Mouse (Mus musculus) retina, adult 2 months (tissue): Measurements from ENCODE around the gene Pde1b.

Experiments
- DNase-seq: peaks from one replicate; pipeline ENCODE4 v3.0.0-alpha.2; 2012; ENCODE audit warnings: low read depth, low spot score

Gene Pde1b

DNA sequence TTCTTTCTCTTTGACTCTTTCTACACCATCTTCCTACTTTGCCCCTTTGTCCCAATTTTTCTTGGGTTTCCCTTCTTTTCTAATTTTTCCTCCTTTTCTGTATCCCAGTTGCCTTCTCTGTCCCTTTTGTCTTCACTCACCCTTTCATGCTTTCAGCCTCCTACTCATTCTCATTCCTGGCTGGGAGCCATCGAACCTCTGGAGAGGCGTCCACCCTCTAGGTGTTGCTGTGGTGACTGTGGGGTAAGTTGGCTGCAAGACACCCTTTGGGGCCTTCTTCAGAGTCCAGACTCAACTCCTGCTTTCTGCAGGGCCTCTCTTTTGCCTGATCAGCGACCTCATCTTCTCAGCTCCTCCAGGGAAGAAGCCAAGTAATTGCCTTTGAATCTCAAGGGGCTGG lies 6.5 kb downstream of the Pde1b start:
- no peak for DNase-seq

DNA sequence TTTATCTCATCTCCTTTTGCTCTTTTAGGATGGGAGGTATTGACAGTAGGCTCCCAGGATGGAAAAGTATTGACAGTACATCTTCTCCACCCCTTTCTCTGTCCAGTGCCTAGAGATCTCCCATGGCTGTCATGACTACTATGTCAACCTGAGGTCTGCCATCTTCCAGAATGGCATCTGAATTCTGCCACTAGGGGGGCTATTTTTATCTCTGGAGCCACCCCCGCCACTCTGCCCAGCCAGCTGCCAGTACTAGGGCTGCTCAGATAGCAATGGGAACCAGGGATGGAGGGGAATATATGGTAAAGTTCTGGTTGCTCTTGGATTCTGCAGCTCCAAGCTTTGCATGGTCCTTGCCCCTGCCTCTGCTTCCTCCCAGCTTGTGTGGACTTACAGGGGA lies 8.8 kb downstream of the Pde1b start:
- DNase-seq = no peak

DNA sequence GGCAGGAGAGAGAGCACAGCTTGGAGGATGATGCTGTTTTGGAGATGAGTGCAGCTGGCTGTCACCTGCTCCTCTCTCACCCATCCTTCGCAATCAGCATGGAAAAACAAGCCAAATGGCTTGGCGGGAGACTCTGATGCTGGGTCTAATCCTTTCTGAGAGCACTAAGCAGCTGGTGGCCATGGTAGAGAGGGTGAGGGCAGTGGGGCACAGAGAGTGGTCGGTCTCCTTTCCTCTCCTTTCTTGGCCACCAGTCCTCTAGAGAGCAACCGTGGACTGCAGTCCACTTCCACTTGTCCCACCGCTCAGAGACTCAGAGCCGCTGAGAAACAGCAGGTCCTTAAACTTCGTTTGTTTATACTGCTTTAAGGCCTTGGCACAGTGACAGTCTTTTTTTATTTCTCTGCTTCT lies 10.8 kb downstream of the Pde1b start:
- DNase-seq = no peak

DNA sequence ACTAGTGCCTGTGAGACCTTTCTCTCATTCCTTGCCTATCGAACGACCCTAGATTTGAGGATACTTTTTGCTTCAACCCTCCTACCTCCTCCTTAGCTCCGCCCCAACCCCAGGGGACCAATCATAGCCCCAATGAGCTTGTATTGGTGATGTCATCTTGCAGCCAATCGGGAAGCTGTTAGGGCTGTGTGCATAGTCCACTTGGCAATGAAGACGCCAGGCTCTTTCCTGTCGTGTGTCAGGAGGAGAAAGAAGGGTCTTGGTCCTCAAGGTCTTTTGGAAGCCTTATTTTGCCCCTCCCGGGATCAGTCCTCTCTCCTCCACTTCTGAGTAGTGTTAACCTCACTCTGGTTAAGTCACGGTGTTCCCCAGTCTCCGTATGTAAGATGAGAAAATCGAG lies 11.3 kb downstream of the Pde1b start:
- DNase-seq = peak; percentile 50

DNA sequence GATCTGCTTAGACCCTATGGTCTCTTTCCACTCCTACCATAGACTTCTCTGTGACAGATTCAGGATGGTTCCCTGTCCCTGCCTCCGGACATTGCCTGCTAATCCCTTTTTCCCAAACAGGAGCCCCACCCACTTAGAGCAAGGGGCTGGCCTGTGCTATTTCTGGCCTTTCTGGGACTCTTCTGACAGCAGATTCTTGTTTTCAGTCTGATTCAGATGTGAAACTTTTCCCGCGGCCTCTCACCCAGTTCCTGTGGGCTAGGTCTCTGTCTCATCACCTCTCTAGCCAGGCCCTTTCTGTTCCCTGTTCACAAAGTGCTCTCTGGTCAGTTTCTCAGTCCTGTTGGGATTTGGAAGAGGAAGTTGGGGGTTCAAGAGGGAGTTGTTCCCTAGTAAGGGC lies 12.1 kb downstream of the Pde1b start:
- no peak for DNase-seq

DNA sequence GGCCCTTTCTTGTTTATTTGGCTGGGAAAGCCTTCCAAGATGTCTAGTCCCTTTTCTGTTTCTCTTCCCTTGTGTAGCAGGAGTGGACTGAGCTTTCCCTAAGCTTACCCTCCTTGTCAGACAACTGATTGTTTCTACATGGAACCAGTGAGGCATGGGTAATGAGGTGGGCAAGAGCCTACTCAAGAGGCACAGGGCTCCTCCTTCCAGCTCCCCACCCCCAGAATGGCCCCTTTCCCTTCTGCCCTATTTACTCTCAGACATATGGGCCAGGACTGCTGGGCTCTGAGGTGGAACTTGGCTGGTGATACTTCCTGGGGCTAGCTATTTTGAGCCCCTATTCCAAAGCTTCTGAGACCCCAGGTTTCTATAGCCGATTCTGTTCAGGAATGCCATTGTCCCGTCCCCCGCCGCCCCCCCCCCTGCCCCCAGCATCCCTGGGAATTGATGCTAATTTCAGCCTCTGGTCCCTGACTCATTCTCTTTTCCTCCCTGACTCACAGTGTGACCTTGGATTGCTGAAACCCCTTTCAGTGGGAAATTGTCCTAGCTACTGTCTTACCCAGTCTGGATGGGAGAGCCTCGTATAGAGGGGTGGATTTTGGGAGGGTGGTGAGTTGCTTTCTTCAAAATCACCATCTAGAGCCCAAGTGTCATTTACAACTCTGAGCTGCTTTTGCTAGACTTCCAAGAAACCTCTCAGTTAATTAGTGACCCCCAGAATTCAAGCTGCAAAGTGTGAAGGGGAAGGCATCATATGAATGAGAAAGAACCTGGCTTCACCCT lies 16.0 kb downstream of the Pde1b start:
- DNase-seq = no peak

DNA sequence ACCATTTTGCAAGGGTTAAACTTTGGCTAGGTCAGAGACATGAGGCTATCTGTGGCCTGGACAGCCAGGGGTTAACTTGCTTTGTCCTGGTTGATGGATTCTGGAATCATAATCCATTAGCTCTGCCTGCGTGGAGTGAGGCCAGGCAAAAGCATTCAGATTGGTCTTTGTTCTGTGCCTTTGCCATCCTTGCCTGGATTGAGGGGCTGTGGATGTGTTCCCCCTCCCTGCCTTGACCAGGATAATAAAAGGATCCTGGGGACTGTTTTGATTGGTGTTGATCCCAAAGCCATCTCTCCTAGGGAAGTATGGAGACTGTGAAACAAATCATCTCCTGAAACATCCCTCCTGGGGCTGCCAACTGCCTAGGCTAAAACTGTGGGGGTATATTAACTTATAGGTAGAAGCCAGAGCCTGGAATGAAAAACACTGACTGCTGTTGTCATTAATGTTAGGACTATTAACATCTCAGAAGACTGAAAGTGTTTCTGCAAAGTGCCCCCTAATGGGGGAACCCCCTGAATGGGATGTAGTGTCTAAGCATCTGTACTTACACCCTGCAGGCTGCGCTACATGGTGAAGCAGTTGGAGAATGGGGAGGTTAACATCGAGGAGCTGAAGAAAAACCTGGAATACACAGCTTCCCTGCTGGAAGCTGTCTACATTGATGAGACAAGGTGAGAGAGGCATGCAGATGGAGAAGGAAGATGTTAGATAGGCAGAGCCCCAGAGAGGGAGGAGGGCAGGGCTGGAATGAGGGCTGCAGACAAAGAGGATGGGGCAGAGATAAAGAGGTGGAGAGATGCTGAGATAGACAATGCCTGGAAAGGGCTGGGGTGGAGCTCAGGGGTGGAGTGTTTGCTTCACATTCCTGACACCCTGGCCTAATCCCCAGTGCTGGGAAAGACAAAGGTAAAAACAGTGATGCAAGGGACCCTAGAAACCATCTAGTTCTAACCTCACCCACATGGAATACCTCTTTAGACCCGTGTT lies 16.8 kb downstream of the Pde1b start:
- DNase-seq = no peak

DNA sequence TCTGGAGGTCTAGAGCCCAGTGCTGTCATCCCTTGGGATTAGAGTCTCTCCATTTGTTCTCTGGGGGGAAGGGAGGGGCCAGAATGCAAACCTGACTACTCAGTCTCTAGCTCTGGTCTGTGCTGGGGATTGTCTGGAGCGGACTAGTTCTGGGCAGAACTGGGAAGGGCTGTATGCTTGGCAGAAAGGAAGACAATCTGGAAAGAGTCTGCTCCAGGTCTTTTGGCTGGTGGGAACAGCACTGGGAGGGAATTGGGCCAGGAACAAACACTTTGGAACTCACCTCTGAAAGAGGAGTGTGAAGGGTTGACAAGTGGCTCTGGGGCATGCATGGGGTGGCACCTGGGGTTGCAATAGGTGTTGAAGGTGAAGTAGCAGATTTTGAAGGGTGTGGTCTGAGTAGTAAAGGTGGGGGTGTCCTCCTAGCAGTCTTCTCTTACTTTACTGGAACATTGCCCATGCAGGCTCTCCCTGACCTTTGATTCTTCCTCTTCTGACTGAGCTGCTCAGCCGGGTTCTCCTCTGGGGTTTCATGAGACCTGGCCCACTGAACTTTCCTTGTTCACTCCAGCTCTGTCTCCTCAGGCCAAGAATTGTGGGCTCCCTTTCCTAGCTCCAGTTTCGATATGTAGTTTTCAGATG lies 19.7 kb downstream of the Pde1b start:
- DNase-seq = no peak

DNA sequence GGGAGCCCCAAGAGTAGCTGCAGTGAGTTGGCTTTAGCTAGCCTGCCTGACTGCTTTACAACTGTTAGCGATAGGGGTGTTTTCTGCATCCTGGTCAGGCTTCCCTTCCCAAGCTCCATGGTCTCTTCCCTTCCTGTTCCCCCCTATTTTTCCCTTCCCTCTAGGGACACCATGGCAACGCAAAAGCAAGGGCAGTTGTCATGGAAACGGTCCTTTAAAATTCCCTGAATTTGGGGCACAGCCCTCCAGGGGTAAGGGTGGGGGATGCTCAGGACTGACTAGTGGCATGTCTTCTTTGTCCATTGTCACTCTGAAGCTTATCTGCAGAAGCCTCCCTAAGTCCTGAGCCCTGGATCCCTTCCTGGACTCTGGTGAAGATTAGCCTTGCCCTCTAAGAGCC lies 20.3 kb downstream of the Pde1b start:
- no peak for DNase-seq

DNA sequence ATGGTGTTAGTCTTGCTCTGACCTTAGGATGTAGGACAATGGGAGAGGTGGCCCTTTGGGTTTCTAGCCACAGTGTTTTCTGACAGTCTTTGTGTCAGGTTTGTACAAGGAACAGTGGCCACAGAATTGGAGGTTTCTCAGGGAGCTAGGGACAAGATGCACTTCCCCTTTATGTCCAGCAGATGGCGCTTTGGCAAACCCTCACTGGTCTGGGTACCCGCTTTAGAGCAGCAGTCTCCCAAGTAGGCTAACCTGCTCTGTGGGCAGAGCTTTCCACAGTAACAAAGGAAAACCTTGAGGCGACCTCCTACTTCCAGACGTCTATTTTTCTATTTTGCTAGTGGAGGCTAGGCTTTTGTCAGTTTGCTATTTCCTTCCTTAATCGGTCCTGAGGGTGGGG lies 27.5 kb downstream of the Pde1b start:
- peak; percentile 39 for DNase-seq

DNA sequence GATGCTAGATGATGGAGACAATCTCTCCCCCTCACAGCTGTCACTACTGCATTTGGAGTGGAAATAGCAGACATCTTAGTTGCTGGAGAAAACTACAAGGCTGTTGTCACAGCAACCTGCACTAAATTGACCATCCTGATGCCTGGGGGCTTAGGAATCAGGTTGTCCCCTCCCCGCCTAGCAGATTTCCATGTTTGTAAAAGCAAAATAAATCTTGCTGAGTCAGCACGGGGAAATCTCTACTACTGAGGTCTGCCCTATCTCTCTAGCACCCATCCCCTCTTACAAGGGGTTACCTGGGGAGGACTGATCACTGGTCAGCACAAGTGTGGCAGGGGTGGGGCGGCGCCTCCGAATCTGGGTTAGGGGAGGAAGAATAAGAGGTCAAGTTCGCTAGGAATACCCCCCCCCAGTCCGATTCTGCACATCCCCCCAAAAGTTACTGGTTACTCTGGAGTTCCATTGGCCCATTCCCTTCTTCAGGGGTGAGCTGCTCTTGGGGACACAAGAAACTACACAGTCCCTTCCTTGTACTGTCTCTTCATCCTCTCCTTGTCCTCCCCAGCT lies 31.3 kb downstream of the Pde1b start:
- DNase-seq = no peak

DNA sequence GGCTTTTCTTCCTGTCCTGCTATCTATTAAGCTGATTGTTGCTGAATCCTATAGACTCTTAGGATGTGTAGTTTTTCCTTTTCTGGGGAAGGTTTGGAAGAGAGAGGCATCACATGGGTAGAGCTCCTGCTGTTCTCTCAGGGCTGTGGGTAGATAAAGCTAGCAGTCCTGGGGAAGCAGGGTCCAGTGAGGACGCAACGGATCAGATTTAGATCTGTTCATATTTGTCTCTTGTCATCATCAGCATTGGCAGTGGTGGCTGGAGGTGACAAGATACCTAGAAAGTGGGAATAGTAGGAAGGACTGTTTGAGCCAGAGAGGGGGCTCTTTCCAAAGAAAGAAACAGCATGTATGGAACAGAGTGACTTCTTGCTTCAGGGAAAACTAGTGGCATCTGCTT lies 32.2 kb downstream of the Pde1b start:
- no peak for DNase-seq

DNA sequence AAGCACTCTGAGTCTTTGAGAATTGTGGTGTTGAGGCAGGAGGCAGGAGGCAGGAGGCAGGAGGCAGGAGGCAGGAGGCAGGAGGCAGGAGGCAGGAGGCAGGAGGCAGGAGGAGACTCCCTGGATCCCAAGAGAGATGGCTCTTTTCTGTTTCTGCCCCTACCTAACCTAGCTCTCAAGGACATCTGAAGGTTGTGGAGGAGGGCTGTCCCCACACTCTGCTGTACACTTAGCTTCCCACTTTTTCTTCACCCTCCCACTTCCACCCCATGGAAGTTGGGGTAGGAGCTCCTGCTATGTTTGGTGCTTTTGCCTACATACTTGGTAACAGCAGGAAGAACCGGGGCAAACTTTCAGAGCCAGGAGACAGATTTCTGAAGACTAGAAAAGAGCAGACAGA lies 33.0 kb downstream of the Pde1b start:
- DNase-seq = no peak

DNA sequence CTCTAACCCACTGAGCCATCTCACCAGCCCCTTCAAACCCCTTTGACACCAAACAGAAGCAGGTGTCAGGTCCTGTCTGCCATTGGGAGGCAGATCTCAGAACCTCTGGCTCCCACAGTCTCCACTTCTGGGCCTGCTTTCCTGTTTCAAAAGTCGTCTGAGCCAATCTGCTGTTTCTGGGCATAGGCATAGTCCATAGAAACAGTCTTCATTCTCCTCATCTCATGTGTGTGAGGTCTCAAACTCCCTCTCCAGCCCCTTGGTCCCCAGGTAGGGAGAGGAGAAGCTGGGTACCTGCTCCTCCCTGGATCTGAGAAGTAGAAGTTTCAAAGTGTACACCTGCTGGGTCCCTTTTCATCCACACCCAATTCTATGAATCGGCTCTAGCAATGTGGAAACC lies 33.6 kb downstream of the Pde1b start:
- DNase-seq = no peak

DNA sequence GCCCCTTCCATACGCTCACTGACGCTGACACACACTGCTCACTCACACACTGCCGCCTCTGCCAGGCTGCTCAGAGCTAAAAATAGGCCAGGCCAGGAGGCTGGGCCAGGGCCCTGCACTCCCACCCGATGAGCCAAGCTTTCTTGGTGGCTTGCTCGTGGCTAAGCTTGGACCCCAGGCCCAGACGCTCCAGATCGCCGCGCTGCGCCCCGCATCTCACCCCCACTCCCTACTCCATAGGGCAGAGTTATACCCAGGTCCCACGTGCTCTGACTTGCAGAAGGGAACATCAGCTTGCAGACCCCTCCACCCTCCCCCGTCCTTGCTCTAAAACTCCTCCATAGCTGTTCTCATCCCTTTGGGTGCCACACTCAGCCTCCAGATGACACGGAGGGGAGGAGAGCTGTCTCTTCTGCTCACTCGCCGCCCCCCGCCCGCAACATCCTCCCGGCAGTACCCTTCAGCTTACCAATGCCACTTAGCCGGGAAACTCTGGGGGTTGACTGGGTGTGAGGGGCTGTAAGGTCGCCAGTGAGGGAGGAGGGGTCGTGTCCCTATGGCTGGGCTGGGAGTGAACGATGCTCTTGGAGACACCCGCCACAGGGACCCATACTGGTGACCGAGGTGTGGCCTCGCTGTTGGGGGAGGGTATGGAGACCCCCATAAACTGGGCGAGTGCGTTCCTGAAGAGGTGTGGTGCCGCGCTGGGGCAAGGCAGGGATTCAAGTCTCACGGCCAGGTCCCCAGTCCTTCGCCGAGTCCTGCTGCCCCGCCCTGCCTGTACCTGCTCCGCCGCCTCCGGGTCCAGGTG lies 34.4 kb downstream of the Pde1b start:
- DNase-seq = no peak

DNA sequence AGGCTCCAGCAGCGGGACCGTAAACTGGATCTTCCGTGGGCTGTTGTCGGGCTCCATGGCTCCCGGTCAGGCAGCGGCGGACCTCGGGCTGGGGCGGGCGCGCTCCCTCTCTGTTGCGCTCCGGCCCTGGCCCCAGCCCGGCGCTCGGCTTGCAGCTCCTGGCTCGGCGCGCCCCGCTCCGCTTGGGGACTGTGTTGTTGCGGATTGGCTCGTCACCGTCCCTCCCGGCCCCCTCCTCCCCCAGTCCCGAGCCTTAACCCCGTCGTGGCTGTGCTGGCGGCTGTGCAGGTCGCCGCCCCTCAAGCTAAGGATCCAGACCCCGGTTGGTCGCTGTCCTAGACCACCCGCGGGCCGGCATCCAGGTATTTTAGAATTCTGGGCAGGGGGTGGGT lies 35.0 kb downstream of the Pde1b start, which contains the start of gene Ppp1r1a:
Gene Ppp1r1a, minus strand, starts transcription at position 182 of the 392 bp plus-strand sequence.
- DNase-seq = no peak

DNA sequence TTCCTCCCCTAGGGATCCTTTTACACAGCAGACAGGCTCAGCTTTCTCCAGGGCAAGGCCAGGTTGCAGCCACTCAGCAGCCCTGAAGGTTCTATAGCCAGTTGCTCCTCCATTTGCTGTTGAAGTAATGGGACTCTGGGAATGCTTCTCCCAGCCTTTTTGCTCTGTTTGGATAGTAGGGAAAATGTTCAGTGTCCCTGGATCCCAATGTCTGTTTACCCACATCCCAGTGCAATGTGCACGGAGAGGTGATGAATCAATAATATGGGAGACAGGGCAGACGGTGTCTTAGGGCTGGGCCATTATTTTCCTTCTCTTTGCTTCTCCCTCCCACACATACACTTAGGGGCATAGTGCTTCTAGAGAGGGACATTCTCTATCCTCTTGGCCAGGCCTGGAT lies 36.4 kb downstream of the Pde1b start:
- DNase-seq = no peak

DNA sequence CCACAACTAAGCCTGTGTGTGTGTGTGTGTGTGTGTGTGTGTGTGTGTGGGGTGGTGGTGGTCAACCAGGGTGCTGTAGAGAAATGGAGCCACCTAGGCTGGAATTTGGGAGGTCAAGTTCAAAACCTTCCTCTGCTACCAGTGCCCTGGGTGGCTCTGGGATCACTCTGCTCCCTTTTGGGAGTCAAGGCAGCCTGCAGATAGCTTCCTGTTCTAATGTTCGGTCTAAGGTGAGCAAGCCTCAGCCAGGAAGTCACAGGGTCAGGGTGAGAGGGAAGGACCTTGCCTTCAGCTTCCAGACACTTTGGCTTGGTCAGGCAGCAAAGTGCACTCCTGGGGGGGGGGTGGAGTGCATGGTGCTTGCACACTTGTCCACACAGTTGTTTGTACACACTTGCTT lies 37.8 kb downstream of the Pde1b start:
- no peak for DNase-seq

DNA sequence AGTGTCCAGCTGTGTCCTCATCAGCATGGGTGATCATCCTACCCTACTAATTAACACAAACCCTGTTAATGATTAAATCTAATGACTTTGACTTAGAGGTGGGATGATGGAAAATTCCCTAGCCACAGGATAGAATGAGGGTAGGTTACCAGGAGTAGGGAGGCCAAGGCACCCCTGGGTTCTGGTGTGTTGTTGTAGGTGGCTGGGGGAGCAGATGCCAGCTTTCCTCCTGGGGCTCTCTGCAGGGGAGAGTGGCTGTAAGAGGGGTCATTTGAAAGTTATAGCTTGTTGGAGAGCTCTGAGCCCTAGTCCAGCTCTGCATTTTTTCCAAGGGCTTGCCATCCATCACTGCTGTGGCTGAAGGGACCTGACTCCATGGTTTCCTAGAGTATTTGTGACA lies 39.7 kb downstream of the Pde1b start:
- DNase-seq = no peak

DNA sequence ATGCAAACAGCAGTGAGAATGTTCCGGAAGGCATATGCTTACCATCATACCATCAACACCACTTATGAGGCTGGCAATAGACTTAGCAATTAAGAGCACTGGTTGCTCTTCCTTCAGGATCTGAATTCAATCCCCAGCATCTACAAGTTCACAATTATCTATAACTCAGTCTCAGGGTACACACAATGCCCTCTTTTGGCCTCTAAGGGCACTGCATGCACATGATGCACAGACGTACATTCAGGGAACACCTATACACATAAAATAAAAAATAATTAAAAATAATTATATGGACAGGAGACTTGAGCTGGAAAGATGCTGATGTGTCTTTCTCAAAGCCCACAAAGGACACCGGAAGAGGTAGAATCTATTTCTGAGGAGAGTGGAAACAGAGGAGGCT lies 45.1 kb downstream of the Pde1b start:
- no peak for DNase-seq

DNA sequence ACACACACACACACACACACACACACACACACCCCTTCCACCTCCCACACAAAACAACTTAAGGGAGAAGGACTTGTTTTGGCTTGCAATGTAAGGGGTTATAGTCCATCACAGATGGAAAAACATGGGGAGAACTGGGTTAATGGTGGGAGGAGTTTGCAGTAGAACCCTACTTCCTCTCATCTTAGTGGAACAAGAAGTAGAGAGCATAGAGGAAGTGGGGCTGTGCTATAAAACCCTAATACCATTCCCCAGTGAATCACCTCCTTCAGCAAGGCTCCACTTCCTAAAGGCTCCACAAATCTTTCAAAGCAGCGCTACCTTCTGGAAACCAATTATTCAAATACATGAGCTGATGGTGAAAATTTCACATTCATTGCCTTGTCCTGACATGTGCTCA lies 46.6 kb downstream of the Pde1b start:
- no peak for DNase-seq
